Mouse (Mus musculus): ENCODE measurements around the gene Unc45a. TPM values are rescaled to one million over a fixed set of nuclear protein-coding genes. Genes with fewer than 3 reads are reported as not detected.

Gene Unc45a
- polyA plus RNA-seq, 2 experiments = 36.9 to 62.6 TPM

DNA sequence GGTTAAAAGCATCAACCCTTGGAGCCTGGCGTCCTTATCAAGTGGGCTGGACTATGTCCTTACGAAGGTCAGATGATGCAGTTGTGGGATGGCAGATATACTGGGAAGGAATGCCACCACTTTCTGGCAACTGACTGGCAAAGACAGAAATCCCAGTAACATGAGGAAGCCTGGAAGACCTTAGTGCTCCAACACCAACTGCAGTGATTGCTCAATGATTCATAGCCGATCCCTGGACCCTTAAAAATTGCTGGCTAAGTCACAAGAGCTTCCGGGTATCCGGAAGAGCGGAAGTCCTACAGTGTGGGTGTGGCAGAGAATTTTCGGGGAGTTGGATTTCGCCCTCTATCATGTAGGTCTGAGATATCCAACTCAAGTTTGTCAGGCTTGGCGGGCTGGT lies 5.4 kb upstream of the Unc45a start:
- DNase-seq (ENCODE audit: low spot score) = no peak
- WGBS = 93% methylated on average over 9 of the region's 9 CpGs
- no peak for TF ChIP-seq POLR2A (IDR thresholded peaks at IDR 0.05; ENCODE audit: borderline replicate concordance, extremely low read depth, insufficient read depth, insufficient read length)
- peaks cover 20% of the 10 kb centered on the region for H3K36me3 ChIP-seq (ENCODE audit: control insufficient read depth, insufficient read depth, low read length)
- no peaks in the 10 kb centered on the region for H3K27me3 ChIP-seq (ENCODE audit: control insufficient read depth, insufficient read depth, low read length)
- H3K4me2 ChIP-seq (replicated peaks; ENCODE audit: low read depth, low read length, severe bottlenecking) = no peak overlapping the region
- no peaks in the 10 kb centered on the region for H3K9me3 ChIP-seq (ENCODE audit: control insufficient read depth, low read length)
- H3K4me3 ChIP-seq (replicated peaks; ENCODE audit: low read length) = no peak overlapping the region
- no peak overlapping the region for H3K9ac ChIP-seq (ENCODE audit: low read depth, low read length, severe bottlenecking)
- peaks cover 12% of the 10 kb centered on the region for H3K4me1 ChIP-seq (ENCODE audit: control insufficient read depth, insufficient read depth, low read length)
- ATAC-seq (ENCODE audit: low FRiP score, low read depth) = no peak
- no peak overlapping the region for H3K27ac ChIP-seq (replicated peaks; ENCODE audit: low read depth, low read length)

- 25% methylated on average over 19 of the region's 19 CpGs for WGBS
- H3K4me1 ChIP-seq (ENCODE audit: control insufficient read depth, insufficient read depth, low read length) = peaks cover 25% of the 10 kb centered on the region
- TF ChIP-seq POLR2A (IDR thresholded peaks at IDR 0.05; ENCODE audit: borderline replicate concordance, extremely low read depth, insufficient read depth, insufficient read length) = no peak
- peak overlapping the region; percentile 81 for H3K9ac ChIP-seq (ENCODE audit: low read depth, low read length, severe bottlenecking)
- H3K36me3 ChIP-seq (ENCODE audit: control insufficient read depth, insufficient read depth, low read length) = peaks cover 6% of the 10 kb centered on the region; the same call in 1 of the 2 replicates
- peak overlapping the region; percentile 51 for H3K4me3 ChIP-seq (replicated peaks; ENCODE audit: low read length)
- peak overlapping the region; percentile 68; the same call in 1 of the 2 replicates for H3K27ac ChIP-seq (replicated peaks; ENCODE audit: low read depth, low read length)
- H3K9me3 ChIP-seq (ENCODE audit: control insufficient read depth, low read length) = no peaks in the 10 kb centered on the region
- DNase-seq (ENCODE audit: low spot score) = no peak
- H3K4me2 ChIP-seq (replicated peaks; ENCODE audit: low read depth, low read length, severe bottlenecking) = peak overlapping the region; percentile 74
- no peaks in the 10 kb centered on the region for H3K27me3 ChIP-seq (ENCODE audit: control insufficient read depth, insufficient read depth, low read length)
- ATAC-seq (ENCODE audit: low FRiP score, low read depth) = no peak
These were observed 2.6 kb upstream of the Unc45a start for GRCm38 (mm10) chr7:80343270-80344018.

DNA sequence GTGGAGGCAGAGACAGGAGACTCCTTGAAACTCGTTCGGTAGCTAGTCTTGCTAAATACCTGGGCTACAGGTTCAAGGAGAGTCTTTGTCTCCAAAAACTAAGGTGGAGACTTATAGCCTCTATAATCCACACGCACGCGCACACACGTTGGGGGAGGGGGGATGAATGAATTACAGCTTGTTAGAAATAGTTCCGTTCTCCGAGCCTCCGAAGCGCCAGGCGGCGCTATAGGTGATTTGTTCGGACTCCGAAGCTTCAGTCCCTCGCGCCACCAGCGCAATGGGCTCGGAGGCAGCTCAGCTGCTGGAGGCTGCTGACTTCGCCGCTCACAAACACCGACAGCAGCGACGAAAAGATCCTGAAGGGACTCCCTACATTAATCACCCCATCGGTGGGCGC lies 2.1 kb upstream of the Unc45a start, which contains the start of gene Hddc3:
TSS of gene Hddc3 (plus strand) at position 247 of the 400 bp plus-strand sequence.
- peak within 1 kb of the TSS; percentile 68; the same call in 1 of the 2 replicates for H3K27ac ChIP-seq (replicated peaks; ENCODE audit: low read depth, low read length)

GRCm38 (mm10) chr7:80341793-80342192 lies 988 bp upstream of the Unc45a start:
- 77% methylated on average over 7 of the region's 7 CpGs for WGBS
- H3K9ac ChIP-seq (ENCODE audit: low read depth, low read length, severe bottlenecking) = no peak overlapping the region
- H3K4me1 ChIP-seq (ENCODE audit: control insufficient read depth, insufficient read depth, low read length) = peaks cover 28% of the 10 kb centered on the region
- no peaks in the 10 kb centered on the region for H3K27me3 ChIP-seq (ENCODE audit: control insufficient read depth, insufficient read depth, low read length)
- no peak for TF ChIP-seq POLR2A (IDR thresholded peaks at IDR 0.05; ENCODE audit: borderline replicate concordance, extremely low read depth, insufficient read depth, insufficient read length)
- H3K27ac ChIP-seq (replicated peaks; ENCODE audit: low read depth, low read length) = no peak overlapping the region
- H3K4me3 ChIP-seq (replicated peaks; ENCODE audit: low read length) = no peak overlapping the region
- H3K9me3 ChIP-seq (ENCODE audit: control insufficient read depth, low read length) = no peaks in the 10 kb centered on the region
- no peak overlapping the region for H3K4me2 ChIP-seq (replicated peaks; ENCODE audit: low read depth, low read length, severe bottlenecking)
- ATAC-seq (ENCODE audit: low FRiP score, low read depth) (no peak), DNase-seq (ENCODE audit: low spot score) (no peak)
- peaks cover 10% of the 10 kb centered on the region for H3K36me3 ChIP-seq (ENCODE audit: control insufficient read depth, insufficient read depth, low read length)

More for the DNA sequence above, 2.1 kb upstream of the Unc45a start, which contains the start of gene Hddc3:
- H3K27me3 ChIP-seq (ENCODE audit: control insufficient read depth, insufficient read depth, low read length) = no peaks in the 10 kb centered on the region
- H3K4me1 ChIP-seq (ENCODE audit: control insufficient read depth, insufficient read depth, low read length) = peaks cover 28% of the 10 kb centered on the region
- ATAC-seq (ENCODE audit: low FRiP score, low read depth) (peak; percentile 72), DNase-seq (ENCODE audit: low spot score) (peak; percentile 99)
- peak within 1 kb of the TSS; percentile 51 for H3K4me3 ChIP-seq (replicated peaks; ENCODE audit: low read length)
- TF ChIP-seq POLR2A (IDR thresholded peaks at IDR 0.05; ENCODE audit: borderline replicate concordance, extremely low read depth, insufficient read depth, insufficient read length) = peak; percentile 96; the same call in 1 of the 2 replicates
- H3K9ac ChIP-seq (ENCODE audit: low read depth, low read length, severe bottlenecking) = peak within 1 kb of the TSS; percentile 81
- 2% methylated on average over 25 of the region's 25 CpGs for WGBS
- H3K36me3 ChIP-seq (ENCODE audit: control insufficient read depth, insufficient read depth, low read length) = peaks cover 6% of the 10 kb centered on the region; the same call in 1 of the 2 replicates
- H3K9me3 ChIP-seq (ENCODE audit: control insufficient read depth, low read length) = no peaks in the 10 kb centered on the region
- H3K4me2 ChIP-seq (replicated peaks; ENCODE audit: low read depth, low read length, severe bottlenecking) = peak within 1 kb of the TSS; percentile 74

- ATAC-seq (ENCODE audit: low FRiP score, low read depth) (peak; percentile 96), DNase-seq (ENCODE audit: low spot score) (peak; percentile 97)
- peak; percentile 81; the same call in 1 of the 2 replicates for TF ChIP-seq POLR2A (IDR thresholded peaks at IDR 0.05; ENCODE audit: borderline replicate concordance, extremely low read depth, insufficient read depth, insufficient read length)
- under 1% methylated on average over 45 of the region's 45 CpGs for WGBS
- no peaks in the 10 kb centered on the region for H3K9me3 ChIP-seq (ENCODE audit: control insufficient read depth, low read length)
- peaks cover 22% of the 10 kb centered on the region for H3K36me3 ChIP-seq (ENCODE audit: control insufficient read depth, insufficient read depth, low read length)
- H3K9ac ChIP-seq (ENCODE audit: low read depth, low read length, severe bottlenecking) = peak overlapping the region; percentile 68
- H3K4me1 ChIP-seq (ENCODE audit: control insufficient read depth, insufficient read depth, low read length) = peaks cover 28% of the 10 kb centered on the region
- no peaks in the 10 kb centered on the region for H3K27me3 ChIP-seq (ENCODE audit: control insufficient read depth, insufficient read depth, low read length)
- peak overlapping the region; percentile 88 for H3K4me2 ChIP-seq (replicated peaks; ENCODE audit: low read depth, low read length, severe bottlenecking)
- peak overlapping the region; percentile 56 for H3K4me3 ChIP-seq (replicated peaks; ENCODE audit: low read length)
- peak overlapping the region; percentile 91 for H3K27ac ChIP-seq (replicated peaks; ENCODE audit: low read depth, low read length)
These were observed 794 bp downstream of the Unc45a start for GRCm38 (mm10) chr7:80339793-80340628.
